Mouse (Mus musculus): ENCODE measurements around the gene Ccdc142.

Ccdc142 gene

DNA sequence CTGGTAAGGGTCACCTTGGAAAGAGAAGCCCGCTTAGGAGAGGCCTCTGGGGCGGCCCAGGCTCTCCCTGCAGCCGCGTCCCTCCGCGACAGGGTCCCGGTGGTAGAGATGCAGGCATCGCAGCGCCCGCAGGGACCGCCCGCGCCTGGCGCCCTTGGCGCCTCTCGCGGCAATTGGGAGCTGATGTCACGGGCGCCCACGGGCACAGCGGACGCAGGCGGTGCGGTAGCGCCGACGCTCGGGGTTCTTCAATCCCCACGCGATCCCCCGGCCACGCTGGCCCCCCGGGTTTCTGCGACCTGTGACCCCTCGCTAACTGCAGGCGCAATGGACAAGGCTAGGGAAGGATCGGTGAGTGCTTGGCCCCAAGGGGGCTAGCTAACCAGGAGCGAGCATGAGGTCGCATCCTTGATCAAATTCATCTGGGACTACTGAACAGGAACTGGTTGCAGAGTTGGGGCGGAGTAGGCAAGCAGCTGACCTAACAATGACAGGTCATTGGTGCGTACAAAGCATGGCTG is 40.9 kb downstream of the Ccdc142 start:
- DNase-seq, result peak; percentile 76

DNA sequence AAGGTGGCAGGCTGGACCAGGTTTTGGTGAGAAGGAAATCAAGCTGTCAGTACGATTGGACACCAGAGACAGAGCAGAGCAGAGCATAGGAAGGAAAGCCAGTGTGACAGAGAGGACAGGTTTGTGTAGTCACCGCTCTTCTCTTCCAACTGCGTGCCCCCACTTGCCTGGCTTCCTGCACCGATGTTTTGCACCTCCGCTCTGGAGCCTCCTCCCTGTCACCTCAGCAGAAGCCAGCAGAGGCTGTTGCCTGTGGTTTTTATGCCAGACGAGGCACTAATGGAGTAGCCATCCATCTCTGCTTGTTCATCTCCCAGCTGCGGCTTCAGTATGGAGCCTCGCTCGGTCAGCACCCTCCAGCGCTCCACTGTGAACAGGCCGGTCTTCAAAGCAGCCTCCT is 41.5 kb downstream of the Ccdc142 start:
- DNase-seq, result no peak

DNA sequence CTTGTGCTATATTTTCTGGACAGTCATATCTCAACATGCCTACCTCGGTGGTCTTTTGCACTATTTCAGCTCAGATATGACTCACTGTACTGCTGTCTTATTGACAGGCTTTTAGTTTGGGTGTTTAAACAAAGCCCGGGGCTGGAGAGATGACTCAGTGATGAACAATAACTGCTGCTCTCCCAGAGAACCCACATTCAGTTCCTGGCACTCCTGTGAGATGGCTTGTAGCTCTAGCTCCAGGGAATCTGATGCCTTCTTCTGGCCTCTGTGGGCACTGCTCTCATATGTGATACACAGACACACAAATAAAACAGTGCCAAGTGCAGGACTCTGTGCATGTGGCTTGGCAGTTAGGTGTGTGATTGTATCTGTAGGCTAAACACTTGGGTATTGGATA is 43.8 kb downstream of the Ccdc142 start:
- no peak for DNase-seq

DNA sequence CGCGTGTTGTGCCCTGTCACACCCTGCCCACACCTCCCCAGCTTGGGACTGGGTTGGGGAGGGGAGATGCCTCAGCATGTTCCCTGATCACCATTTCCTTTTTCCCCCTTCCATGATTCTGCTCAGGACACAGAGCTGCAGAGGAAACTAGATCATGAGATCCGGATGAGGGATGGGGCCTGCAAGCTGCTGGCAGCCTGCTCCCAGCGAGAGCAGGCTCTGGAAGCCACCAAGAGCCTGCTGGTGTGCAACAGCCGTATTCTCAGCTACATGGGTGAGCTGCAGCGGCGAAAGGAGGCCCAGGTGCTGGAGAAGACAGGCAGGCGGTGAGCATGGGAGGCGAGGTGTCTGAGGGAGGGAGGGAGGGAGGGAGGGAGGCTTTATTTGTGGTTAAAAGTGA is 44.4 kb downstream of the Ccdc142 start:
- DNase-seq, result no peak

DNA sequence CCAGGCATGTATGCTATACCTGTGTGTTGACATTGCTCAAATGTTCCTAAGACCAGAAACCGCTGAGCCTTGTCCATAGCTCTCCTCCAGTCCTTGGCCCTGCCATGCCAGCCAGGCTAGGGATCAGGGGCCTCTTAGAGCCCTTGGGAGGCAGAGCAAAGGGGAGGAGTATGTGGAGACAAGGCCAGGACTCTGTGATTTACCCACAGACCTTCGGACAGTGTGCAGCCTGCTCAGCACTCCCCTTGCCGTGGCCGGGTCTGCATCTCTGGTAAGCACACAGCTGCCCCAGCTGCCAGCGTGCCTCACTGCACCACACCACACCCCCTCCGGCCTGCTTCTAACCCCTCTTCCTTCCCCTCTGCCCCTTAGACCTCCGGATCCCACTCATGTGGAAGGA is 45.9 kb downstream of the Ccdc142 start:
- DNase-seq, result no peak

DNA sequence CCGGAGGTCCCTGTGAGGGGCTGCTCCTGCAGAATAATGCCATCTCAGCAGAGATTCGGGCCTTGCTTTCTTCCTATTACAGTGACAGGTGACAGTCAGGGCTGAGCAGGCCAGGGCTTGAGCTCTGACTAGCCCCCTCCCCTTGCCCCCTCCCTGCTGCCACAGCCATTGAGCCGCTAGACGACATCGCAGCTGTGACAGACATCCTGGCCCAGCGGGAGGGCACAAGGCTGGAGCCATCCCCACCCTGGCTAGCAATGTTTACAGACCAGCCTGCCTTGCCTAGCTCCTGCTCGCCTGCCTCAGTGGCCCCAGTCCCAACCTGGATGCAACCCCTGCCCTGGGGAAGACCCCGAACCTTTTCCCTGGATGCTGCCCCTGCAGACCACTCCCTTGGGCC is 50.3 kb downstream of the Ccdc142 start:
- no peak for DNase-seq

DNA sequence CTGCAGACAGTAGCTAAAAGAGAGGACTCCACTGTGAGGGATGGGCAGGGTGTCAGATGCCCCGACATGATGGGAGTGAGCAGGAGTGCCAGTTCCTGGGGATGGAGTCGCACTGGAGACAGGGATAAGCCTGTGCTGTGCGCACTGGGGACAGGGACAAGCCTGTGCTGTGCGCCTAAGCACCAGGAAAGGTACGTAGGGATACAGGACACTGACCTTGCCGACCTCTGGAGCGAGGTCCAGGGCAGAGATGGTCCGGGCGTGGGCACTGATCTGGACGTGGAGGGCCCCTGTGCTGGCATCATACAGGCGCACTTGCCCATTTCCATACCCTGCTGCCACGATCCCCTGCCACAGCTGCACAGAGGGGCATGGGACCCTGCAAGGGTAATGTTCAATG is 51.6 kb downstream of the Ccdc142 start:
- no peak for DNase-seq

DNA sequence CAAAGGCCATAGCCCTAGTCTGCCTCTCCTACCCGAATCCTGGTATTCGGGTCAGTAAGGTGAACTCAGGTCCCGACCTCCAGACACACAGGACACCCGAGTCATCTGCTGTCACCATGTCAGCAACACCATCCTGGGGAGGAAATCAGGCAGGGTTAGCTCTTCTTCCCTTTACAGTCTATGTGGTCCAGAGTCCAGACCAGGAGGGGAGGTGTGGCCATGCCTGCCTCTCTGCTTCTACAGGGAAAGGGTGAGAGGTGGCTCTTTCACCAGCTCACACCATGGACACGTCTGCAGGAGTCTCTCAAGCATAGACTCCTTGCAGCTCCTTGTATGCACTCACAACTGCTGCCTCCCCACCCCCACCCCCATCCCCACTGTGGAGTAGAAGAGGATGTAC is 52.1 kb downstream of the Ccdc142 start:
- no peak for DNase-seq

DNA sequence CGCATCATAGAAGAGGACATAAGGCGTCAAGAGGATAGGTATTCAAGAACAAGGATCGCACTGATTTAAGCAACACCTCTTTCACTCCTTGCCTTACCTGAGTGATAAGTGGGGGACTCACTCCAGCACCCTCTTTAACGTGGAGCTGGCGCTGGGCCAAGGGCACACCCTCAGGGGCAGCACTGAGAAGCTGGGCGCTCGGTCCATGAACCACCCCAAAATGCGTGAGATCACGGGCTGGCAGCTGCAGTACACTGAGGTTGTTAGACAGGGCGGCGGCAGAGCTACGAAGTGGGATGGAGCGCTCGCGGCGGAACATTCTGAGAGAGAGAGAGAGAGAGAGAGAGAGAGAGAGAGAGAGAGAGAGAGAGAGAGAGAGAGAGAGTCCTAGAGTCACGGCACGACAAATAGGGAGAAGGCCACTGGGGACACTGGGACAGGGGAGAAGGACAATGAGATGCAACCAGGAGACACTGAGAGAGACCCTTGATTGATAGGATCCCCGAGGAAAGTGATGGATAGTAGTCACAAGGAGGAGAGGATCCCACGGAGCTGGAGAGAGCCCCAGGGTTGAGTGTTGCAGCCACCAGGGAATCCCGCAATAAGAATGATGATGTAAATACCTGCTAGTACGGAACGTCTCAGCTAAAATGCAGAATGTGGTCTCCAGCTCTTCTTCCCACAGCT is 54.3 kb downstream of the Ccdc142 start:
- no peak for DNase-seq

DNA sequence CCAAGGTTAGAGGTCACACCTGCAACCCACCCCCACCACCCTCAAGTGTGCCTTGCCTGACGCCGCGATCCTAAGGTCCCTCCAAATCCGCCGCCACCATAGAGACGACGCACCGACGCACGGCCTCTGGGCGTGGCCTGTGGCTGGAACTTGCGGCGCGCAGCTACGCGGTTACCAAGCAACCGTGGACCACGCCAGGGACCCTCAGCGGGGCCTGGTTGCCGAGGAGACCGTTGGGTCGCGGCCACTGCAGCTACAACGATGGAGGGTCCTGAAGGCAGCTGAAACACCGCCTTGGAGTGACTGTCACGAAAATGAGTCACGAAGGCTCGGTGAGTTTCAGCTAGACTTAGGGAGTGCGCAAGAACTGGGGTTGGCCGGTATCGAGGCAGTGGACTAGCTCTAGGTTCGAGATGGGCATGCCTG is 54.9 kb downstream of the Ccdc142 start, which contains the start of the genes Wdr54 and 1700003E16Rik:
Gene Wdr54 (minus strand): TSS at position 139 of the 426 bp plus-strand sequence.
Gene 1700003E16Rik (plus strand): TSS at position 146 of the 426 bp plus-strand sequence.
- DNase-seq, result peak; percentile 88
